Mouse (Mus musculus) liver, adult 2 months (tissue): Measurements from ENCODE around the gene Drap1. TPM values are rescaled to one million over a fixed set of nuclear protein-coding genes. Genes with fewer than 3 reads are reported as not detected.

ENCODE experiments used
- DNase-seq: peaks from one replicate; pipeline ENCODE4 v3.0.0-alpha.2; 2011; ENCODE audit warnings: low read depth, low spot score; ENCODE audit errors: extremely low read depth
- H3K27ac ChIP-seq: fragments of 200-500 bp; replicated peaks from 2 replicates; pipeline ENCODE4 v1.5.1; 2012; ENCODE audit warnings: low read depth, mild to moderate bottlenecking, control low read depth, inconsistent platforms, low read length; ENCODE audit not compliant: insufficient read depth
- H3K27me3 ChIP-seq: fragments of 200-500 bp; 2 replicates; pipeline ENCODE4 v1.6.1; 2012; ENCODE audit warnings: mild to moderate bottlenecking, moderate library complexity, low read length, inconsistent platforms; ENCODE audit not compliant: control insufficient read depth, insufficient read depth
- H3K36me3 ChIP-seq: fragments of 200-500 bp; 2 replicates; pipeline ENCODE4 v1.6.1; 2012; ENCODE audit warnings: low read length, inconsistent platforms; ENCODE audit not compliant: control insufficient read depth, insufficient read depth
- H3K4me1 ChIP-seq: fragments of 200-500 bp; 2 replicates; pipeline ENCODE4 v1.6.1; 2011; ENCODE audit warnings: low read length; ENCODE audit not compliant: control insufficient read depth, insufficient read depth
- H3K4me3 ChIP-seq: fragments of 200-500 bp; 2 replicates; pipeline ENCODE4 v1.5.1; 2011; ENCODE audit warnings: low read depth, mild to moderate bottlenecking, control low read depth, low read length, moderate library complexity; ENCODE audit not compliant: insufficient read depth
- H3K79me2 ChIP-seq: fragments of 200-500 bp; 2 replicates; pipeline ENCODE4 v1.6.1; 2012; ENCODE audit warnings: inconsistent platforms, mild to moderate bottlenecking, low read length, moderate library complexity; ENCODE audit not compliant: control insufficient read depth, insufficient read depth
- H3K9ac ChIP-seq: fragments of 200-500 bp; 2 replicates; pipeline ENCODE4 v1.6.1; 2012; ENCODE audit warnings: low read depth, mild to moderate bottlenecking, control low read depth, inconsistent platforms, low read length
- CTCF ChIP-seq: fragments of 200-500 bp; IDR thresholded peaks from 2 replicates; pipeline ENCODE4 v1.5.1; 2011; ENCODE audit warnings: low read depth, low read length, control low read depth
- POLR2A ChIP-seq: fragments of 200-500 bp; IDR thresholded peaks from 2 replicates; pipeline ENCODE4 v1.6.1; 2011; ENCODE audit warnings: low read length, control low read depth; ENCODE audit not compliant: insufficient read depth; ENCODE audit errors: extremely low read depth
- WGBS: fragments of 180-500 bp; shearing (Covaris S2); methylation state at CpG from one replicate; pipeline ENCODE4 v1.1.7; 2018; 5-methylcytosine and 5-hydroxymethylcytosine counted together
- polyA plus RNA-seq: library from polyadenylated mRNA; depleted of rRNA; stranded (reverse); fragments of >200 nt; gene quantifications from 2 replicates; pipeline ENCODE4 v1.2.3, GENCODE M21; 2012
- total RNA-seq: library from RNA; depleted of rRNA; stranded (reverse); fragments of >200 nt; gene quantifications from 2 replicates; pipeline ENCODE4 v1.2.3, GENCODE M21; 2014

Drap1 gene
- total and polyA plus RNA-seq, 2 experiments = 57.1 to 80.5 TPM

DNA sequence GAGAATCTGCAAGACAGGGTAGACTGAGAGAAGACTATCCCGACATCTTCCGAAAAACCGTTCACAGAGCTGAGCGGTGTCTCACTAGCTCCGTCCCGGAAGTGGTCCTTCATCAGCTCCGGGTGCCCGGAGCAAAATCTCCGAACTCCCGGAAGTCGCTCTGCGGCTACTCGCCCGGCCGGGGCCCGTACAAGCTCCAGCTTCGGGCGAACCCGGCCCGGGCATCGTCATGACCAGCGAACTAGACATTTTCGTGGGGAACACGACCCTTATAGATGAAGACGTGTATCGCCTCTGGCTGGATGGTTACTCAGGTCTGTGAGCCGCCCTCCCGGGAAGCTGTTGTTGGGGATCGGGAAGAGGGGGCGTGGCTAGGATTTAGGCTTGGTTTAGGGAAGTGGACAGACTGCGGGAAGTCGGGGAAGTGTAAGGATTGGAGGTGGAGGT, 35.7 kb upstream of the Drap1 start, which contains the start of gene Fibp:
Gene Fibp, plus strand, starts transcription at position 151 of the 447 bp plus-strand sequence.
- H3K9ac ChIP-seq = peak within 1 kb of the TSS; percentile 82
- peak; percentile 73 for DNase-seq
- peaks cover 12% of the 10 kb centered on the region; the same call in 1 of the 2 replicates for H3K79me2 ChIP-seq
- WGBS = under 1% methylated on average over 32 of the region's 32 CpGs
- H3K4me3 ChIP-seq = peak within 1 kb of the TSS; percentile 85
- no peaks in the 10 kb centered on the region for H3K36me3 ChIP-seq
- no peak for TF ChIP-seq CTCF
- peak; percentile 49; the same call in 1 of the 2 replicates for TF ChIP-seq POLR2A
- H3K27me3 ChIP-seq = no peaks in the 10 kb centered on the region
- H3K4me1 ChIP-seq = peaks cover 8% of the 10 kb centered on the region; the same call in 1 of the 2 replicates
- peak within 1 kb of the TSS; percentile 63 for H3K27ac ChIP-seq

DNA sequence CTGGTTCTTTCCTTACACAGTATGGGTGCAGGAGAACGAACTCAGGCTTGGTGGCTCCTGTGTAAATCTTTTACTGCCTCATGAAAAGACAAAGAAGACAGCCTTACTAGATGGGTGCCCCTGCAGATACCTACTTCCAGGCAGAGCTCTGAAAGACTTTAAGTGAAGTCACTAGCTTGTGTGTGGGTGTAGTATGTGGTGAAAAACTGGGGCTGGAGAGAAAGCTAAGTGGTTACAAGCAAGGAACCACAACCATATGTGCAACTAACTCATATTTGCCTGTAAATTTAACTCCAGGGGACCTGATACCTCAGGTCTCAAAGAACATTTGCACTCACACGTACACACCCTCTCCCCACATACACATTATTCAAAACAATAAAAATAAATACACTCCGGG, 35.1 kb upstream of the Drap1 start:
- TF ChIP-seq POLR2A (no peak), CTCF (no peak)
- Histone ChIP-seq H3K79me2 (peaks cover 15% of the 10 kb centered on the region; the same call in 1 of the 2 replicates), H3K9ac (no peak overlapping the region; the same call in 1 of the 2 replicates), H3K27me3 (no peaks in the 10 kb centered on the region), H3K4me1 (peaks cover 8% of the 10 kb centered on the region), H3K36me3 (no peaks in the 10 kb centered on the region), H3K4me3 (no peak overlapping the region), H3K27ac (no peak overlapping the region)
- DNase-seq = no peak
- 21% methylated on average over 3 of the region's 3 CpGs for WGBS

GRCm38 (mm10) chr19:5459019-5459418, 34.2 kb upstream of the Drap1 start:
- H3K9ac ChIP-seq = no peak overlapping the region
- H3K79me2 ChIP-seq = peaks cover 15% of the 10 kb centered on the region; the same call in 1 of the 2 replicates
- H3K4me1 ChIP-seq = peaks cover 8% of the 10 kb centered on the region
- H3K4me3 ChIP-seq = no peak overlapping the region
- no peaks in the 10 kb centered on the region for H3K36me3 ChIP-seq
- H3K27ac ChIP-seq = no peak overlapping the region
- WGBS = 75% methylated on average over 7 of the region's 7 CpGs
- DNase-seq = no peak
- TF ChIP-seq POLR2A = no peak
- TF ChIP-seq CTCF = no peak
- H3K27me3 ChIP-seq = no peaks in the 10 kb centered on the region

GRCm38 (mm10) chr19:5457746-5458442, 33.1 kb upstream of the Drap1 start, which contains the start of gene Ccdc85b:
TSS of gene Ccdc85b (minus strand) at chr19:5457894.
- 12% methylated on average over 14 of the region's 14 CpGs for WGBS
- peak; percentile 56 for DNase-seq

DNA sequence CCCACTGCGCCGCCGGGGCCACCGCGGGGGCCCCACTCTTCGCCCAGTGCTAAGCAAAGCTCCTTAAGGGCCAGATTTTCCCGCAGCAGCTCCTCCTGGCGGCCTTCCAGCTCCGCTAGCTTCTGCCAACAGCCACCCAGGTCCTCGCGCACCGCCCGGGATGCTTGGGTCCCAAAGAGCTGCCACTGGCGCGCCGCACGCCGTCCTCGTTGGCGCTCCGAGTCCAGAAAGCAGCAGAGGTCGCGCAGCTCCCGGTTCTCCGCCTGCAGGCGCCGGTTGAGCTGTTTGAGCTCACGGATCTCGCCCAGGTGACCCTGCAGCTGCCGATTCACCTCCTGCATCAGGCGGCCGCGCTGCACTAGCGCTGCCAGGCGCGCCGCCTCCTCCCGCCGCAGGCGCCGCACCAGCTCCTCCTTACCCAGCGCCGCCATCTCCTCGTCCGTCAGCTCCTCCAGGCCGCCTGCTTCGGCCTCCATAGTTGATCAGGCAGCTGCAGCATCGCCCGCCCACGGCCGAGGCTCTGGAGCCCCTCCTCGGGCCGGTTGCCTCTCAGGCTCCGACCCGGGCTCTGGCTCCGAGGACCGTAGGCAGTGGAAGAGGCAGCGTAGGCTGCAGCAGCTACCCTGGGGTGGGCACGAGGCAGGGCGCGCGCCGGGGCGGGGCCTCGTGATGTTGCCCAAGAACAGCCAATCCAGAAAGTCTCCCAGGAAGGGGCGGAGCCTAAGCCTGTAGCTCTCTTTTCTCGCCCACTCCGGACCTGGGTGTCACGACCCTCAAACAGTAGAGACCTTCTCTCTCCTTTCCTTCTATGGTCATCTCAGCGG, 32.4 kb upstream of the Drap1 start:
- Histone ChIP-seq H3K27me3 (no peaks in the 10 kb centered on the region), H3K27ac (peak overlapping the region; percentile 86), H3K36me3 (no peaks in the 10 kb centered on the region), H3K4me3 (peak overlapping the region; percentile 87), H3K79me2 (peaks cover 15% of the 10 kb centered on the region; the same call in 1 of the 2 replicates), H3K4me1 (peaks cover 8% of the 10 kb centered on the region), H3K9ac (peak overlapping the region; percentile 93)
- TF ChIP-seq POLR2A (peak; percentile 90), CTCF (no peak)
- DNase-seq = peak; percentile 68
- WGBS = 1% methylated on average over 70 of the region's 70 CpGs

More at GRCm38 (mm10) chr19:5457746-5458442, 33.1 kb upstream of the Drap1 start, which contains the start of gene Ccdc85b:
- peaks cover 8% of the 10 kb centered on the region for H3K4me1 ChIP-seq
- H3K27ac ChIP-seq = peak within 1 kb of the TSS; percentile 86
- H3K9ac ChIP-seq = peak within 1 kb of the TSS; percentile 93
- no peak for TF ChIP-seq CTCF
- TF ChIP-seq POLR2A = no peak
- H3K36me3 ChIP-seq = no peaks in the 10 kb centered on the region
- H3K4me3 ChIP-seq = peak within 1 kb of the TSS; percentile 87
- no peaks in the 10 kb centered on the region for H3K27me3 ChIP-seq
- peaks cover 15% of the 10 kb centered on the region; the same call in 1 of the 2 replicates for H3K79me2 ChIP-seq
